Mouse (Mus musculus): ENCODE results near the gene Gm21518. TPM values are rescaled to one million over a fixed set of nuclear protein-coding genes. Genes with fewer than 3 reads are reported as not detected.

The Gm21518 gene
- not detected for polyA plus RNA-seq (2014; fragmentation: Illumina TruSeq; extraction: RNeasy Lipid Tissue Mini Kit (QIAGEN cat#74804); ENCODE audit: low read depth, low replicate concordance)

GRCm38 (mm10) chrY:62190566-62190965 is at the start of gene Gm21518:
Gene Gm21518 (plus strand): TSS chrY:62190866.

